Mouse (Mus musculus): ENCODE measurements around the gene Fam114a1. TPM values are rescaled to one million over a fixed set of nuclear protein-coding genes. Genes with fewer than 3 reads are reported as not detected.

Fam114a1 gene
- polyA plus RNA-seq, 1 experiment from 2014 or later = 14.8 TPM

DNA sequence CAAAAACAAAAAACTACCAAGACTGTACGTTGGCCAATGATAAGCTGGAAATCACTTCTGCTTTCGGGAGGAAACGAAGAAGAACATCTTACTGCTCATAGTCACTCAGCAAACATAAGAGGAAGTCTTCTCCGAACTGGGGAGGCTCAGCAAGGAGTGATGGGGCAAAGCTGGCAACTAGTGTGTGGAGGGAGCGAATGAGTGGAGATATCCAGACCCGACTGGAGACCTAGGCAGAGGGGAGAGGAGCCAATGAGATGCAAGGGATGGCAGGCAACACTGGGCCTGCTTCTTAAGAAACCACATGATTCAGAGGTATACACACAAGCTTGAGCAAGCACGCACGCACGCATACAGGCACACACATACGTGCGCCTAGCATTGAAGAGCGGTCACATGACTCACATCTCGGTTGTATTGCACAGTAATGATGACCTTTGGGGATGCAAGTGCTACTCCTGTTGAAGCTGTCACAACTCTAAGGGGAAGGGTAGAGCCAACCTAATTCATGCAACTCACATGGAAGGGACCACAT is 8.9 kb upstream of the Fam114a1 start:
- WGBS = 89% methylated on average over 13 of the region's 13 CpGs

DNA sequence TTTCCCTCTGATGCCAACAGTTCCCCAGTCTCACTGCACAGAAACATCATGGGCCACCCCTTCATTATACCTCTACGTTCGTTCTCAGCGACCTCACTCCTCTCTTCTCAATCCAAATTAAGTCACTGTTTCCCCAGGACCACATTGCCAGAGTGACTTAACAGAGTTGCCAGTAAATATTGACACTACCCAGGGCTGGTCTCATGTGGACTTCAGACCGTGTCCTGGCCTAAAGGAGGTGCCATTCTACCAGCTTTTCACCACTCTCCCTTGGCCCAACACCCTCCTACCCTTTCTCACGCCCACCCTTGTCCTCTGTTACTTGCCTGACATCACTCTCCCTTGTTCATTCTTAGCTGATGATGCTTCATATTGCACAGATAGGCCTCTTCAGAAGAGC is 6.6 kb upstream of the Fam114a1 start:
- Histone ChIP-seq H3K36me3 (ENCODE audit: control insufficient read depth, insufficient read depth, low read length) (no peaks in the 10 kb centered on the region), H3K4me2 (no peak overlapping the region), H3K9ac (ENCODE audit: low read length) (no peak overlapping the region), H3K27me3 (ENCODE audit: control insufficient read depth, insufficient read depth, low read length) (no peaks in the 10 kb centered on the region), H3K27ac (ENCODE audit: low read depth, low read length) (no peak overlapping the region), H3K4me3 (ENCODE audit: low read depth, low read length) (no peak overlapping the region), H3K4me1 (ENCODE audit: control insufficient read depth, insufficient read depth, low read length) (no peaks in the 10 kb centered on the region), H3K9me3 (ENCODE audit: control insufficient read depth, low read length) (no peaks in the 10 kb centered on the region)
- ATAC-seq (ENCODE audit: low FRiP score) = no peak
- DNase-seq (ENCODE audit: low spot score, missing footprints) = no peak
- 85% methylated on average over 5 of the region's 5 CpGs for WGBS

More for the DNA sequence above, 8.9 kb upstream of the Fam114a1 start:
- no peaks in the 10 kb centered on the region for H3K4me1 ChIP-seq (ENCODE audit: control insufficient read depth, insufficient read depth, low read length)
- no peak for DNase-seq (ENCODE audit: low spot score, missing footprints)
- no peaks in the 10 kb centered on the region for H3K36me3 ChIP-seq (ENCODE audit: control insufficient read depth, insufficient read depth, low read length)
- no peak overlapping the region for H3K4me3 ChIP-seq (ENCODE audit: low read depth, low read length)
- H3K27ac ChIP-seq (ENCODE audit: low read depth, low read length) = no peak overlapping the region
- no peaks in the 10 kb centered on the region for H3K27me3 ChIP-seq (ENCODE audit: control insufficient read depth, insufficient read depth, low read length)
- H3K9me3 ChIP-seq (ENCODE audit: control insufficient read depth, low read length) = no peaks in the 10 kb centered on the region
- H3K4me2 ChIP-seq = no peak overlapping the region
- H3K9ac ChIP-seq (ENCODE audit: low read length) = no peak overlapping the region
- ATAC-seq (ENCODE audit: low FRiP score) = no peak

DNA sequence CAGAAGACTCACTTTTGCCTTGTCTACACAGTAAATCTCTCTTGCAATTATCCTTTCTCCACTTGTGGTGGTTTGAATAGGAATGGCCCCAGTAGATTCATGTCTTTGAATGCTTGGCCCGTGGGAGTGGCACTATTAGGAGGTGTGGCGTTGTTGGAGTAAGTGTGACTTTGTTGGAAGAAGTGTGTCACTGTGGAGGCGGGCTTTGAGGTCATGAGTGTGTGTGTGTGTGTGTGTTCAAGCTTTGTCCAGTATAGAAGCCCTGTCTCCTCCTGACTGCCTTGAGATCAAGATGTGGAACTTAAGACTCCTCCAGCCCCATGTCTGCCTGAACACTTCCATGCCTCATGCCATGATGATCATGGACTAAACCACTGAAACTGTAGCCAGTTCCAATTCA is 6.1 kb upstream of the Fam114a1 start:
- no peak overlapping the region for H3K9ac ChIP-seq (ENCODE audit: low read length)
- 84% methylated on average over 3 of the region's 3 CpGs for WGBS
- H3K36me3 ChIP-seq (ENCODE audit: control insufficient read depth, insufficient read depth, low read length) = no peaks in the 10 kb centered on the region
- ATAC-seq (ENCODE audit: low FRiP score) (no peak), DNase-seq (ENCODE audit: low spot score, missing footprints) (no peak)
- H3K4me3 ChIP-seq (ENCODE audit: low read depth, low read length) = no peak overlapping the region
- no peaks in the 10 kb centered on the region for H3K4me1 ChIP-seq (ENCODE audit: control insufficient read depth, insufficient read depth, low read length)
- H3K27ac ChIP-seq (ENCODE audit: low read depth, low read length) = no peak overlapping the region
- no peaks in the 10 kb centered on the region for H3K27me3 ChIP-seq (ENCODE audit: control insufficient read depth, insufficient read depth, low read length)
- H3K9me3 ChIP-seq (ENCODE audit: control insufficient read depth, low read length) = no peaks in the 10 kb centered on the region
- H3K4me2 ChIP-seq = no peak overlapping the region

DNA sequence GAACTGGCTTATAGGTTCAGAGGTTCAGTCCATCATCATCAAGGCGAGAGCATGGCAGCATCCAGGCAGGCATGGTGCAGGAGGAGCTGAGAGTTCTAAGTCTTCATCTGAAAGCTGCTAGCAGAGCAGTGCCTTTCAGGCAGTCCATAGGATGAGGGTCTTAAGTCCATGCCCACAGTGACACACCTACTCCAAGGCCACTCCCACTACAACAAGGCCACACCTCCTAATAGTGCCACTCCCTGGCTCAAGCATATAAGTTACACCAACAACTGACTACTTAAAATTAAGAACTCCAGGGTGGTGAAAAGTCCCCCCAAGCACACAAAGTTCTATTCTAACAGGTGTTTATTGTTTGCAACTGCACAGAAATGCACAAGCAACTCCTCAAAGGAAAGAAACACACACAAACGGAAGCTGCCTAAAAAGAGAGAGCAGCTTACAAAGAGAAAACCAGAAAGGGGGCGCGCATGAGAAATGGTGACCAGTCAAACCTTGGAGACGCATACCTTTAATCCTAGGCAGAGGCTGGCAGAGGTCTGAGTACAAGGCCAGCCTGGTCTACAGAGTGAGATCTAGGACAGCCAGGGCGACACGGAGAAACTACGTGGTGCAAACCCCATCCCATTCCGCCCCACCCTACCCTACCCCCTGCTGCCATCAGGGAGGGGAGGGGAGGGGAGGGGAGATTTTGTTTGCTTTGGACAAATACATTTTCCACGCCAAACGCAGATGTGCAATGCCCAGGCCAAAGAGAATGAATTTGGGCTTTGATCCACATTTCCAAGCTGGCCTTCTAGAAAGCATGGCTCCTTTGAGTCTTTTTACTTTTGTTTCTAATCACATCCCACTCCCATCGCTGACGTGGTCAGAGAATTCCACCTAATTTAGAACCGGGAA is 660 bp upstream of the Fam114a1 start:
- Histone ChIP-seq H3K4me1 (ENCODE audit: control insufficient read depth, insufficient read depth, low read length) (peaks cover 4% of the 10 kb centered on the region), H3K9me3 (ENCODE audit: control insufficient read depth, low read length) (no peaks in the 10 kb centered on the region), H3K9ac (ENCODE audit: low read length) (peak overlapping the region; percentile 73), H3K27me3 (ENCODE audit: control insufficient read depth, insufficient read depth, low read length) (no peaks in the 10 kb centered on the region), H3K4me2 (peak overlapping the region; percentile 88), H3K27ac (ENCODE audit: low read depth, low read length) (no peak overlapping the region), H3K36me3 (ENCODE audit: control insufficient read depth, insufficient read depth, low read length) (no peaks in the 10 kb centered on the region), H3K4me3 (ENCODE audit: low read depth, low read length) (peak overlapping the region; percentile 57)
- DNase-seq (ENCODE audit: low spot score, missing footprints) (peak; percentile 92), ATAC-seq (ENCODE audit: low FRiP score) (peak; percentile 61; the same call in 1 of the 2 replicates)
- WGBS = 2% methylated on average over 14 of the region's 14 CpGs

DNA sequence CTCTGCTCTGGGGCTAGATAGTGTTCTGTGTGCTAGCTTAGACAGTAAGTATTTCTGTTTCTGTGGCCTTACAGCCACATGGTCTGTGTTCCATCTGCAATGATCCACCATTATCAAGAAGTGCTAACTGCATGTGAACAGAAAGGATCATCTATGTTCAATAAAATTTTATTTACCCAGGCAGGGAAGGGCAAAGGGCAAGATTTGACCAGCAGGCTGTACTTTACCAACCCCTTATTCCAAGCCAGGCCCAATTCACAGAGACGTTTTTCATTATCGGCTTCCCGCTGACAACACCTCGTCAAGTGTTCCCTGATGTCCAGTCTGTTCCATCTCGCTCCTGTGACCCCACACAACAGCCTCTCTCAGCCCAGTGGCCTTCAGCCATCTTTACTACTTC is 5.2 kb downstream of the Fam114a1 start:
- Histone ChIP-seq H3K9me3 (ENCODE audit: control insufficient read depth, low read length) (no peaks in the 10 kb centered on the region), H3K4me2 (no peak overlapping the region), H3K36me3 (ENCODE audit: control insufficient read depth, insufficient read depth, low read length) (no peaks in the 10 kb centered on the region), H3K27ac (ENCODE audit: low read depth, low read length) (no peak overlapping the region), H3K9ac (ENCODE audit: low read length) (no peak overlapping the region), H3K4me1 (ENCODE audit: control insufficient read depth, insufficient read depth, low read length) (peaks cover 4% of the 10 kb centered on the region; the same call in 1 of the 2 replicates), H3K4me3 (ENCODE audit: low read depth, low read length) (no peak overlapping the region), H3K27me3 (ENCODE audit: control insufficient read depth, insufficient read depth, low read length) (no peaks in the 10 kb centered on the region)
- ATAC-seq (ENCODE audit: low FRiP score) (no peak), DNase-seq (ENCODE audit: low spot score, missing footprints) (peak; percentile 2)
- WGBS = 78% methylated on average over 5 of the region's 5 CpGs

DNA sequence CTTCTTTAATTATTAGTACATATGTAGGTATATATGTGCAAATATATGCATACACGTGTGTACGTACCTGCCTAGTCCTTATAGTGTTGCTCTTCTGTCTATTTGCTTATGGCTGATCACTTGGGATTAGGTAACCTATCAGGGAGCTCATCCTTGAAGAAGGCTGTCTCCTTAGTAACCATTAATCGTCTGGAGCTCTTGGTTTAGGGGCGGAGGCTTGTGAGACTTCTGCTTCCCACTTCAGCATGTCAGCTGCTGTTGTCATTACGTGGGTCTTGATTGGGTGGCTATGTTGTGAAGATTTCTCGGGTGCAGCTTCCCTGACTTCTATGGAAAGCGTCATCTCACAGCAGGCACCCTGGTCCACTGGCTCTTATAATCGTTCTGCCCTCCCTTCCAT is 7.3 kb downstream of the Fam114a1 start:
- no peak for ATAC-seq (ENCODE audit: low FRiP score)

DNA sequence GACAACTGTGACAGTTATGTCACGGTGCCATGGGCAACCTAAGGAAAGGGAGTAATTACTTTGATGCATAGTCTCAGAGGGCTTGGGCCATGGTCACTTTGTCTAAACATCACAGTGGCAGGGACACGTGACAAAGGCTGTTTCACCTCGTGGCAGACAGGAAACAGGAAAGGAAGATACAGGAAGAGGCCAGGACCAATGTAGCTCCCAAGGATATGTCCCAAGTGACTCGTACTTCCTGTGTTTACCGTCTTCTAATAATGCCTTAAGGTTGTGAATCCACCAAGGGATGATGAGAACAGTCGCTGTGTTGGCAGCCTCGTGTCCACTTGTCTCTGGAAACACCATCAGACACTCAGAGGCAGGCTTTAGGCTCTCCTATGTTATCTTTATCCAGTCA is 16.1 kb downstream of the Fam114a1 start:
- no peaks in the 10 kb centered on the region for H3K36me3 ChIP-seq (ENCODE audit: control insufficient read depth, insufficient read depth, low read length)
- H3K4me2 ChIP-seq = no peak overlapping the region
- no peak overlapping the region for H3K27ac ChIP-seq (ENCODE audit: low read depth, low read length)
- no peaks in the 10 kb centered on the region for H3K9me3 ChIP-seq (ENCODE audit: control insufficient read depth, low read length)
- no peaks in the 10 kb centered on the region for H3K27me3 ChIP-seq (ENCODE audit: control insufficient read depth, insufficient read depth, low read length)
- no peak for ATAC-seq (ENCODE audit: low FRiP score)
- no peaks in the 10 kb centered on the region for H3K4me1 ChIP-seq (ENCODE audit: control insufficient read depth, insufficient read depth, low read length)
- 80% methylated on average over 7 of the region's 7 CpGs for WGBS
- H3K9ac ChIP-seq (ENCODE audit: low read length) = no peak overlapping the region
- H3K4me3 ChIP-seq (ENCODE audit: low read depth, low read length) = no peak overlapping the region
- DNase-seq (ENCODE audit: low spot score, missing footprints) = no peak

More for the DNA sequence above, 7.3 kb downstream of the Fam114a1 start:
- no peaks in the 10 kb centered on the region for H3K36me3 ChIP-seq (ENCODE audit: control insufficient read depth, insufficient read depth, low read length)
- H3K27me3 ChIP-seq (ENCODE audit: control insufficient read depth, insufficient read depth, low read length) = no peaks in the 10 kb centered on the region
- H3K9ac ChIP-seq (ENCODE audit: low read length) = no peak overlapping the region
- DNase-seq (ENCODE audit: low spot score, missing footprints) = peak; percentile 53
- no peak overlapping the region for H3K27ac ChIP-seq (ENCODE audit: low read depth, low read length)
- no peaks in the 10 kb centered on the region for H3K4me1 ChIP-seq (ENCODE audit: control insufficient read depth, insufficient read depth, low read length)
- no peak overlapping the region for H3K4me3 ChIP-seq (ENCODE audit: low read depth, low read length)
- no peaks in the 10 kb centered on the region for H3K9me3 ChIP-seq (ENCODE audit: control insufficient read depth, low read length)
- no peak overlapping the region for H3K4me2 ChIP-seq
- 77% methylated on average over 8 of the region's 8 CpGs for WGBS

DNA sequence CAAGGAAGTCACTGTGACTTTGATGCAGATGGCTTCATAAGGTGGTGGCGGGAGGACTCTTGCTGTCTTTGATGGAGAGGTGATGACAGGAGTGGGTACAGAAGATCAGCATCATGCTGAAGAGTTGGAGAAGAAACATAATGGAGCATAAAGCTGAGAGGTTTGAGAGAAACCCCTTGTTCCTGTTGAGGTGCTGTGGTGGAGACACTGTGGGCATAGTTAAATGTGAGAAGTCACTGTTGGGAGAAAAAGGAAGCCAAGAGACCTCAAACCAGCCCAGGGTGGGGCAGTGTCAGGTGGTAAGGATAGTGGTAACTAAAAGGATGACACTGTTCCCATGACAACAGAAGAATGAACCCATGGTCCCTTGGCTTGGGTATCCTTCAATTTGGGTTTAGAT is 20.1 kb downstream of the Fam114a1 start:
- ATAC-seq (ENCODE audit: low FRiP score) = no peak
- DNase-seq (ENCODE audit: low spot score, missing footprints) = no peak

DNA sequence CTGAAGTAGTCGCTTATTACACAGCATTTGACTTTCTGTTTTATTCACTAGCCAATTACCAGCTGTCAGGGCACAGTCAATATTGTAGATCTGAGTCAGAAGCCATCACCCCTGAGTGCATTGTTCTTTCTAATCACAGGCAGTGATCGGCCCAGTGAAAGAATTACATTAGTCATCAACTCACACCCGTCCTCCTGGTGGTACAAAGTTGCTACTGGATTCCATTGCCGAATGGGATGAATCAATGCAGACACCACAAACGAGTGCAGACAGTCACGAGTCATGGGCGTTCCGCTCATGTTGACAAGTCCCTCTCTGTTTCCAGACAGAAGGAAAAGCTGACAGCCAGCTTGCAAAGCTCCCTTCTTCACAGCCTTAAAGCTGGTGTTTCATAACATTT is 22.7 kb downstream of the Fam114a1 start:
- Histone ChIP-seq H3K27me3 (ENCODE audit: control insufficient read depth, insufficient read depth, low read length) (no peaks in the 10 kb centered on the region), H3K27ac (ENCODE audit: low read depth, low read length) (no peak overlapping the region), H3K36me3 (ENCODE audit: control insufficient read depth, insufficient read depth, low read length) (no peaks in the 10 kb centered on the region), H3K4me2 (no peak overlapping the region), H3K4me3 (ENCODE audit: low read depth, low read length) (no peak overlapping the region), H3K9ac (ENCODE audit: low read length) (no peak overlapping the region), H3K4me1 (ENCODE audit: control insufficient read depth, insufficient read depth, low read length) (no peaks in the 10 kb centered on the region), H3K9me3 (ENCODE audit: control insufficient read depth, low read length) (no peaks in the 10 kb centered on the region)
- ATAC-seq (ENCODE audit: low FRiP score) = no peak
- 61% methylated on average over 8 of the region's 8 CpGs for WGBS
- DNase-seq (ENCODE audit: low spot score, missing footprints) = no peak

More for the DNA sequence above, 20.1 kb downstream of the Fam114a1 start:
- Histone ChIP-seq H3K4me1 (ENCODE audit: control insufficient read depth, insufficient read depth, low read length) (no peaks in the 10 kb centered on the region), H3K27ac (ENCODE audit: low read depth, low read length) (no peak overlapping the region), H3K9me3 (ENCODE audit: control insufficient read depth, low read length) (no peaks in the 10 kb centered on the region), H3K4me2 (no peak overlapping the region), H3K27me3 (ENCODE audit: control insufficient read depth, insufficient read depth, low read length) (no peaks in the 10 kb centered on the region), H3K4me3 (ENCODE audit: low read depth, low read length) (no peak overlapping the region), H3K36me3 (ENCODE audit: control insufficient read depth, insufficient read depth, low read length) (no peaks in the 10 kb centered on the region), H3K9ac (ENCODE audit: low read length) (no peak overlapping the region)
- 94% methylated on average over 1 of the region's 1 CpGs for WGBS

Measured in midbrain, embryonic 11.5 days (tissue).